Mouse (Mus musculus): Measurements from ENCODE around the gene Itpkc. TPM values are rescaled to one million over a fixed set of nuclear protein-coding genes. Genes with fewer than 3 reads are reported as not detected.

The Itpkc gene
- polyA plus RNA-seq, 1 experiment, result 6.1 TPM

- Histone ChIP-seq H3K4me3 (ENCODE audit: insufficient read depth, low read length) (no peak within 1 kb of the TSS), H3K4me1 (ENCODE audit: control insufficient read depth, insufficient read depth, low read length) (peaks cover 9% of the 10 kb centered on the region), H3K27ac (ENCODE audit: insufficient read depth, low read depth, low read length) (no peak within 1 kb of the TSS)
- TF ChIP-seq POLR2A (IDR thresholded peaks at IDR 0.05; ENCODE audit: borderline replicate concordance, low read depth, low read length), result no peak
- TF ChIP-seq CTCF (IDR thresholded peaks at IDR 0.05; ENCODE audit: low read depth, low read length), result no peak
Measured at GRCm38 (mm10) chr7:27180837-27181695, 47.4 kb downstream of the Itpkc start, which contains the start of the genes Gm21983 and Mia. Gm21983 (minus strand) TSS chr7:27181086. Mia (minus strand) TSS chr7:27181157.

- no peak for TF ChIP-seq CTCF (IDR thresholded peaks at IDR 0.05; ENCODE audit: low read depth, low read length)
- no peak for TF ChIP-seq POLR2A (IDR thresholded peaks at IDR 0.05; ENCODE audit: borderline replicate concordance, low read depth, low read length)
- peaks cover 9% of the 10 kb centered on the region for H3K4me1 ChIP-seq (ENCODE audit: control insufficient read depth, insufficient read depth, low read length)
- H3K4me3 ChIP-seq (ENCODE audit: insufficient read depth, low read length), result no peak overlapping the region
- H3K27ac ChIP-seq (ENCODE audit: insufficient read depth, low read depth, low read length), result no peak overlapping the region
Measured at GRCm38 (mm10) chr7:27180036-27180435, 48.4 kb downstream of the Itpkc start.

GRCm38 (mm10) chr7:27179217-27179918 is 49.1 kb downstream of the Itpkc start:
- Histone ChIP-seq H3K4me3 (ENCODE audit: insufficient read depth, low read length) (peak overlapping the region; percentile 53), H3K27ac (ENCODE audit: insufficient read depth, low read depth, low read length) (peak overlapping the region; percentile 42), H3K4me1 (ENCODE audit: control insufficient read depth, insufficient read depth, low read length) (peaks cover 9% of the 10 kb centered on the region)
- TF ChIP-seq CTCF (IDR thresholded peaks at IDR 0.05; ENCODE audit: low read depth, low read length) (no peak), POLR2A (IDR thresholded peaks at IDR 0.05; ENCODE audit: borderline replicate concordance, low read depth, low read length) (no peak)

- H3K4me1 ChIP-seq (ENCODE audit: control insufficient read depth, insufficient read depth, low read length), result peaks cover 9% of the 10 kb centered on the region
- H3K4me3 ChIP-seq (ENCODE audit: insufficient read depth, low read length), result peak within 1 kb of the TSS; percentile 74
- TF ChIP-seq POLR2A (IDR thresholded peaks at IDR 0.05; ENCODE audit: borderline replicate concordance, low read depth, low read length) (no peak), CTCF (IDR thresholded peaks at IDR 0.05; ENCODE audit: low read depth, low read length) (no peak)
Measured at GRCm38 (mm10) chr7:27178324-27179216, 49.9 kb downstream of the Itpkc start, which contains the start of gene Rab4b. Rab4b (minus strand) TSS chr7:27178896.

GRCm38 (mm10) chr7:27177942-27178323 is 50.5 kb downstream of the Itpkc start:
- TF ChIP-seq CTCF (IDR thresholded peaks at IDR 0.05; ENCODE audit: low read depth, low read length), result no peak
- TF ChIP-seq POLR2A (IDR thresholded peaks at IDR 0.05; ENCODE audit: borderline replicate concordance, low read depth, low read length), result no peak
- Histone ChIP-seq H3K27ac (ENCODE audit: insufficient read depth, low read depth, low read length) (peak overlapping the region; percentile 82), H3K4me3 (ENCODE audit: insufficient read depth, low read length) (peak overlapping the region; percentile 74), H3K4me1 (ENCODE audit: control insufficient read depth, insufficient read depth, low read length) (peaks cover 9% of the 10 kb centered on the region)

More at GRCm38 (mm10) chr7:27178324-27179216, 49.9 kb downstream of the Itpkc start, which contains the start of gene Rab4b:
- peak within 1 kb of the TSS; percentile 82 for H3K27ac ChIP-seq (ENCODE audit: insufficient read depth, low read depth, low read length)

GRCm38 (mm10) chr7:27174896-27175295 is 53.6 kb downstream of the Itpkc start:
- Histone ChIP-seq H3K4me1 (ENCODE audit: control insufficient read depth, insufficient read depth, low read length) (peaks cover 9% of the 10 kb centered on the region), H3K27ac (ENCODE audit: insufficient read depth, low read depth, low read length) (no peak overlapping the region), H3K4me3 (ENCODE audit: insufficient read depth, low read length) (no peak overlapping the region)
- TF ChIP-seq CTCF (IDR thresholded peaks at IDR 0.05; ENCODE audit: low read depth, low read length) (no peak), POLR2A (IDR thresholded peaks at IDR 0.05; ENCODE audit: borderline replicate concordance, low read depth, low read length) (no peak)

GRCm38 (mm10) chr7:27174496-27174895 is 54.0 kb downstream of the Itpkc start:
- TF ChIP-seq POLR2A (IDR thresholded peaks at IDR 0.05; ENCODE audit: borderline replicate concordance, low read depth, low read length), result no peak
- no peak for TF ChIP-seq CTCF (IDR thresholded peaks at IDR 0.05; ENCODE audit: low read depth, low read length)
- Histone ChIP-seq H3K4me1 (ENCODE audit: control insufficient read depth, insufficient read depth, low read length) (peaks cover 7% of the 10 kb centered on the region), H3K27ac (ENCODE audit: insufficient read depth, low read depth, low read length) (no peak overlapping the region), H3K4me3 (ENCODE audit: insufficient read depth, low read length) (no peak overlapping the region)

- Histone ChIP-seq H3K4me1 (ENCODE audit: control insufficient read depth, insufficient read depth, low read length) (peaks cover 8% of the 10 kb centered on the region), H3K4me3 (ENCODE audit: insufficient read depth, low read length) (no peak overlapping the region), H3K27ac (ENCODE audit: insufficient read depth, low read depth, low read length) (no peak overlapping the region)
- TF ChIP-seq POLR2A (IDR thresholded peaks at IDR 0.05; ENCODE audit: borderline replicate concordance, low read depth, low read length) (no peak), CTCF (IDR thresholded peaks at IDR 0.05; ENCODE audit: low read depth, low read length) (no peak)
Measured at GRCm38 (mm10) chr7:27170981-27171380, 57.5 kb downstream of the Itpkc start.

GRCm38 (mm10) chr7:27168371-27168770 is 60.1 kb downstream of the Itpkc start:
- peaks cover 11% of the 10 kb centered on the region for H3K4me1 ChIP-seq (ENCODE audit: control insufficient read depth, insufficient read depth, low read length)
- no peak overlapping the region for H3K4me3 ChIP-seq (ENCODE audit: insufficient read depth, low read length)
- no peak for TF ChIP-seq CTCF (IDR thresholded peaks at IDR 0.05; ENCODE audit: low read depth, low read length)
- no peak for TF ChIP-seq POLR2A (IDR thresholded peaks at IDR 0.05; ENCODE audit: borderline replicate concordance, low read depth, low read length)
- H3K27ac ChIP-seq (ENCODE audit: insufficient read depth, low read depth, low read length), result no peak overlapping the region

Data from bone marrow macrophage, adult 2 months (primary cell).